ENCODE assay signal across 16 mouse cellular contexts in the genomic region with DNA sequence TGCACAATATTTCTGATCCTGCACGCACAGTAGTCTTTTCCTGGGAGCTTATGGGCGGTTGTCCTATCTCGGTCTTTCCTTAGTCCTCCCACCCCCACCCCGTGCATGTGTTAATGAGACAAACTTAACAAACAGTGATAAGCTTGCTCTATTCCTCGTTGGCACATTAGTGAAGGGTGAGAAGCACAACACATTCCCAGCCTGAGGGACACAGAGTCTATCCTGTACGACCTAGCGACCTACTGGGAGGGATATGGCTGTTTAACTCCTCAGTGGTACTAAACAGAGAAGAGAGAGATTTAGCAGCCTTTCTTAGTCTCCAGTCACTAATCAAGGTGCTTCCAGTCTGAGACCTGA.
DNase-seq lines count a peak whose midpoint lies in the region; ATAC-seq and TF ChIP-seq lines count a peak whose summit lies in the region.
"Had no signal": no experiment of that assay in that cellular context is flagged by ENCODE, and none has a peak within 500 bp of the region (broad histone marks: within the 10 kb centered on the region; RNA-seq: fewer than 3 reads in every experiment).

No protein-coding gene starts in this region.

- peak overlapping the region; percentile 51; the same call in 1 of the 2 replicates for H3K4me2 ChIP-seq in kidney, embryonic 15.5 days
- H3K4me2 ChIP-seq in liver, embryonic 12.5 days = peak overlapping the region; percentile 77
- peak overlapping the region; percentile 45 for H3K4me2 ChIP-seq in stomach, embryonic 15.5 days

- no peak for TF ChIP-seq CTCF in kidney, adult 2 months (conservative IDR thresholded peaks at IDR 0.05; ENCODE audit: insufficient read depth, insufficient read length, low read depth, low read length)

- peaks cover 28% of the 10 kb centered on the region for H3K4me1 ChIP-seq in heart, embryonic 10.5 days
- H3K4me1 ChIP-seq in kidney, embryonic 15.5 days = peaks cover 10% of the 10 kb centered on the region
- H3K4me1 ChIP-seq in kidney, adult 2 months (ENCODE audit: control insufficient read depth, insufficient read depth, low read length) = no peaks in the 10 kb centered on the region
- peaks cover 65% of the 10 kb centered on the region for H3K4me1 ChIP-seq in liver, embryonic 12.5 days
- H3K4me1 ChIP-seq in stomach, embryonic 15.5 days = peaks cover 8% of the 10 kb centered on the region; the same call in 1 of the 2 replicates

- peaks cover 10% of the 10 kb centered on the region; the same call in 1 of the 2 replicates for H3K27me3 ChIP-seq in heart, embryonic 10.5 days (ENCODE audit: insufficient read depth, poor library complexity, severe bottlenecking)
- peaks cover 22% of the 10 kb centered on the region for H3K27me3 ChIP-seq in kidney, embryonic 15.5 days
- H3K27me3 ChIP-seq in kidney, adult 2 months (replicated peaks; ENCODE audit: control insufficient read depth, insufficient read depth, low read length) = peaks cover 3% of the 10 kb centered on the region; the same call in 1 of the 2 replicates
- peaks cover 10% of the 10 kb centered on the region; the same call in 1 of the 2 replicates for H3K27me3 ChIP-seq in liver, embryonic 12.5 days (replicated peaks)
- H3K27me3 ChIP-seq in stomach, embryonic 15.5 days (replicated peaks) = no peaks in the 10 kb centered on the region
- H3K27me3 ChIP-seq: neural tube, embryonic 12.5 days had no signal

- ATAC-seq in kidney, embryonic 15.5 days (replicated peaks; ENCODE audit: low FRiP score) = no peak
- ATAC-seq in liver, embryonic 12.5 days = peak; percentile 70
- ATAC-seq in stomach, embryonic 15.5 days (ENCODE audit: insufficient read depth, low FRiP score, low read depth) = no peak

- no peak for DNase-seq in heart, embryonic 10.5 days (ENCODE audit: low spot score)
- no peak for DNase-seq in heart, postnatal 4 days
- no peak for DNase-seq in kidney, adult 2 months
- DNase-seq in frontal cortex, postnatal 10 days (ENCODE audit: low spot score in 2 of 2) = no peak
- no peak for DNase-seq in urinary bladder, postnatal 25 days (ENCODE audit: low spot score)
- DNase-seq: cerebellum, adult 9-11 months; gastrocnemius, postnatal 14 days; kidney, postnatal 14 days; layer of hippocampus, adult 9-11 months; lung, adult 18-20 months; right cerebral cortex, postnatal 25 days had no signal

- no peaks in the 10 kb centered on the region for H3K9me3 ChIP-seq in heart, embryonic 10.5 days
- no peaks in the 10 kb centered on the region for H3K9me3 ChIP-seq in kidney, embryonic 15.5 days (replicated peaks)
- no peaks in the 10 kb centered on the region for H3K9me3 ChIP-seq in liver, embryonic 12.5 days (replicated peaks)
- H3K9me3 ChIP-seq in stomach, embryonic 15.5 days = no peaks in the 10 kb centered on the region
- H3K9me3 ChIP-seq: neural tube, embryonic 12.5 days had no signal

- H3K9ac ChIP-seq in kidney, embryonic 15.5 days = no peak overlapping the region
- peak overlapping the region; percentile 62 for H3K9ac ChIP-seq in liver, embryonic 12.5 days
- no peak overlapping the region for H3K9ac ChIP-seq in stomach, embryonic 15.5 days
- H3K9ac ChIP-seq: neural tube, embryonic 12.5 days had no signal

- WGBS in heart, embryonic 10.5 days = 26% methylated on average over 7 of the region's 7 CpGs
- WGBS in kidney, embryonic 15.5 days = 56% methylated on average over 7 of the region's 7 CpGs
- WGBS in kidney, adult 2 months = 71% methylated on average over 7 of the region's 7 CpGs
- WGBS in liver, embryonic 12.5 days (ENCODE audit: insufficient replicate concordance) = 11% methylated on average over 7 of the region's 7 CpGs
- 40% methylated on average over 7 of the region's 7 CpGs for WGBS in stomach, embryonic 15.5 days

- no peaks in the 10 kb centered on the region for H3K36me3 ChIP-seq in heart, embryonic 10.5 days
- no peaks in the 10 kb centered on the region for H3K36me3 ChIP-seq in kidney, embryonic 15.5 days
- no peaks in the 10 kb centered on the region for H3K36me3 ChIP-seq in kidney, adult 2 months (ENCODE audit: control insufficient read depth, insufficient read depth, low read length)
- H3K36me3 ChIP-seq in liver, embryonic 12.5 days = no peaks in the 10 kb centered on the region
- no peaks in the 10 kb centered on the region for H3K36me3 ChIP-seq in stomach, embryonic 15.5 days
- H3K36me3 ChIP-seq: neural tube, embryonic 12.5 days had no signal

- H3K4me3 ChIP-seq in heart, embryonic 10.5 days = peak overlapping the region; percentile 48
- H3K4me3 ChIP-seq in kidney, embryonic 15.5 days (replicated peaks) = no peak overlapping the region
- H3K4me3 ChIP-seq in kidney, adult 2 months (ENCODE audit: insufficient read depth, low read depth, low read length) = no peak overlapping the region
- H3K4me3 ChIP-seq in liver, embryonic 12.5 days = peak overlapping the region; percentile 50
- no peak overlapping the region for H3K4me3 ChIP-seq in stomach, embryonic 15.5 days (replicated peaks)
- H3K4me3 ChIP-seq: neural tube, embryonic 12.5 days had no signal

- TF ChIP-seq POLR2A in kidney, adult 2 months (IDR thresholded peaks at IDR 0.05; ENCODE audit: low read depth, low read length) = no peak

- H3K27ac ChIP-seq in heart, embryonic 10.5 days = 0 out of 2 replicates have a peak overlapping the region, but pooled peaks have one; percentile 63
- H3K27ac ChIP-seq in kidney, embryonic 15.5 days = no peak overlapping the region
- H3K27ac ChIP-seq in kidney, adult 2 months (ENCODE audit: insufficient read depth, low read depth, low read length) = no peak overlapping the region
- H3K27ac ChIP-seq in liver, embryonic 12.5 days = peak overlapping the region; percentile 87
- no peak overlapping the region for H3K27ac ChIP-seq in stomach, embryonic 15.5 days
- H3K27ac ChIP-seq: macrophage; neural tube, embryonic 12.5 days had no signal

Comparison
In these comparisons a context has a peak if more than half of its experiments do, and no peak if none do; other contexts are left out.
1. H3K27ac ChIP-seq: peak in heart, embryonic 10.5 days (single experiment) and liver, embryonic 12.5 days (single experiment); none in kidney, embryonic 15.5 days (single experiment), kidney, adult 2 months (single experiment) and stomach, embryonic 15.5 days (single experiment).
2. H3K4me3 ChIP-seq: peak in heart, embryonic 10.5 days (single experiment) and liver, embryonic 12.5 days (single experiment); none in kidney, embryonic 15.5 days (single experiment), kidney, adult 2 months (single experiment) and stomach, embryonic 15.5 days (single experiment).
3. Peak in every context shown above with its lines, with median percentiles within 50 percentile points of each other: H3K4me2 ChIP-seq.